Mouse (Mus musculus): ENCODE measurements around the gene Tamm41.
A peak's percentile ranks its signal among the peaks of the same experiment; 100 is the strongest.

The Tamm41 gene

GRCm38 (mm10) chr6:114974331-114974730 lies 63.3 kb downstream of the Tamm41 start:
- DNase-seq (ENCODE audit: low spot score in 2 of 2) = no peak

GRCm38 (mm10) chr6:114972988-114973387 lies 64.7 kb downstream of the Tamm41 start:
- DNase-seq (ENCODE audit: low spot score in 2 of 2) = no peak

GRCm38 (mm10) chr6:114970895-114971294 lies 66.8 kb downstream of the Tamm41 start:
- no peak for DNase-seq (ENCODE audit: low spot score in 2 of 2)

DNA sequence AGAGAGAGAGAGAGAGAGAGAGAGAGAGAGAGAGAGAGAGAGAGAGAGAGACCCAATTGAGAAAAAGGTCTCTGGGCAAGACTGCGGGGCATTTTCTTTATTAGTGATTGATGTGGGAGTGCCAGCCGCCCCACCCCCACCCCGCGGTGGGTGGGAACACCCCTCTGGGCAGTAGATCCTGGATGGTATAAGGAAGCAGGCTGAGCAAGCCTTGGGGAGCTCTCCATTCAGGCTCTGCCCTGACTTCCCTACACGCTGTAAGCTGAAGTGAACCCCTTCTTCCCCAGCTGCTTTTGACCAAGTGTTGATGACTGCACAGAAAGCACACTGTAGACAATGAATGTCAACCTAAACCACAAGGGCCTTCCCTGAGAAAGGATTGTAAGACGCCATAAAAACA lies 67.3 kb downstream of the Tamm41 start:
- no peak for DNase-seq (ENCODE audit: low spot score in 2 of 2)

DNA sequence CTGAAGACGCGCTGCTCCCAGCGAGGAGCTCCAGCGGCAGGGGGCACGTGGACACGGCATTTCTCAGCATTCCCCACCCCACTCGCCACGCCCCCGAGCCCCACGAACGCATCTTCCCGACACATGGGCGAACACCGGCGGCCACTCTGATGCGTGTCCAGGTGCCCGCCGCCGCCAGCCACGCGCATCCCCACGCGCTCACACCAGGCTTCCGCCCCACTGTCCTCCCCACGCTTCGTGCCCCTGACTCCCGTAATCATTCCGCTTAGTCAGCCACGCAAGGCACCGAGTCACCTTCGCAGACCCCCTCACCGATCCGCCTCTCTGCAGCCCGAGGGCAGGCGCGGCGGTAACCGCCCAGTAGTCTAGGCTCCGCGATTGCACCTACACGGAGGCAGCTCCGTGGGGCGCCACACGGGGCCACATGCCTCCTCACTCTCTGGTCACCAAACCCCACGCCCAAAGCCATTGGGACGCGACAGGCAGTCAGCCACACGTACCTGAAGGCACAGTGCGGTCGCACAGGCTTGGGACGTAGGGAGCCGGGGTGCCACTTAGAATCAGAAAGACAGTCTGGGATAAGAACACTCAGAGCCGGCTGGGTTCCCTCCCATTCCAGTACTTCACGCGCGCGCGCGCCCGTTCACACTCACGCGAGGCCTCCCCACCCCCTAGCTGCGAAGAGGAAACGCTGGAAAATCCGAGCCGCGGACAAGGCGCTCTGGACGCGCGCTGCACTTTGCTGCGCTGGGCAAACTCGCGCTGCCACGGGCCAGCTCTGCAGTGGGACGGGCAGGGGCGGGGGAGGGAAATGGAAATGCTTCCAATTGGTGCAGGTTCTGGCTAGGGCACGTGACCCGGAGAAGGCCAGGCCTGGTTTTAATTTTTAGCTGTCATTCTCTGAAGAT lies 68.2 kb downstream of the Tamm41 start, which contains the start of gene Vgll4:
TSS of gene Vgll4 (minus strand) at position 782 of the 908 bp plus-strand sequence.
- DNase-seq (ENCODE audit: low spot score in 2 of 2) = peak; percentile 66 to 67

DNA sequence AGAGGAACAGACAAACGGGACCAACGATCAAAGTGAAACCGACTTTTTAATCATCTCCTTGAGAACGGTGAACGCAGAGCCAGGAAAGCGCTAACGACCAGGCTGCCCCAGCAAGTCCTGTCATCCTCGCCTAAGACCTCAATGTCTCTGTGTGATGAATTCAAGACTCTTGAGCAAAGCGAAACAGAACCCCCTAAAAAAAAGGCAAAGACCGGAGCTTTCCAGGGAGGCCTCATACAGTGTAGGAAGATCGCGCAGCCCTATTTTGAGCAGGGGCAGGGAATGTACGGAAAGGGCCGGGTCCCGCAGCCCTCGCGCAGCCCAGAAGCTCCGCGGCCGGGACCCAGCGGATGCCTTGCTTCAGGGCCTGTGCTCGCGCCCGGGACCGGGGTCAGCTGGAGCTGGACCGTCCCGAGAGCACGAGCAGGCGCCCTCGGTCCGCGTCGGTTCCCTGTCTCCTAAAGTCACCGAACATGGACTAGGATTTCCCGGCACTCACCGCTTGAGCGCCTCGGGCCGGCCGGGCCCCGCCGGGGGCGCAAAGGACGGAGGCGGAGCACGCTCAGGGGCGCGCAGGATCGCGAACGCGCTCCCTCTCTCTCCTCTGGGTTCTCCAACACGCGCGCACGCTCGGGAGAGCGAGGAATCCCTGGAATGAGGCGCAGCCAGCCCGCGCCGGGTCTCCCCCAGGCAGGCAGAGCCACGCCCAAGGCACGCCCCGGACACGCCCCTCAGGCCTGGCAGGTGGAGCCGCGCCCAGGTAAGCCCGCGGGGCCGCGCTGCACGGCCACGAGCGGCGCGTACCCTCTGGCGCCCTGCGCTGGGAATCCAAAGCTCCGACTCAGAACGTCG lies 69.1 kb downstream of the Tamm41 start:
- peak; percentile 74 to 84 for DNase-seq (ENCODE audit: low spot score in 2 of 2)

DNA sequence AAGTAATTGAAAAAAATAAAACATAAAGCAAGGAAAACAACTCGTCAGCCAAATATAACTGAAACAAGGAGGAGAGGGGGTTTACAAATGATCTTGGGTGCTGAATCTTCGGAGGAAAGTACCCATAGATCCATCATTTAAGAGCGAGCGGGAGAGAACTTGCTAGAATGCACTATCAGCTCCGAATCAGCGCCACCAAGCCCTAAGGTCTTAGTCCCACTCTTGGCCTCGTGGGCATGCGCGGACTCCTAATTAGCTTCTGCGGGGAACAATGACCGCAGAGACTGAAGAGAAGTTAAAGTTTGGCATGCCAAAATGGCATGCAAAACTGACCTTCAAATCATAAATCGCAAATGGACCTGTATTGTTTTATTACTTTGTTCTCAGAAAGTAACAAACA lies 70.1 kb downstream of the Tamm41 start:
- DNase-seq (ENCODE audit: low spot score in 2 of 2) = no peak

DNA sequence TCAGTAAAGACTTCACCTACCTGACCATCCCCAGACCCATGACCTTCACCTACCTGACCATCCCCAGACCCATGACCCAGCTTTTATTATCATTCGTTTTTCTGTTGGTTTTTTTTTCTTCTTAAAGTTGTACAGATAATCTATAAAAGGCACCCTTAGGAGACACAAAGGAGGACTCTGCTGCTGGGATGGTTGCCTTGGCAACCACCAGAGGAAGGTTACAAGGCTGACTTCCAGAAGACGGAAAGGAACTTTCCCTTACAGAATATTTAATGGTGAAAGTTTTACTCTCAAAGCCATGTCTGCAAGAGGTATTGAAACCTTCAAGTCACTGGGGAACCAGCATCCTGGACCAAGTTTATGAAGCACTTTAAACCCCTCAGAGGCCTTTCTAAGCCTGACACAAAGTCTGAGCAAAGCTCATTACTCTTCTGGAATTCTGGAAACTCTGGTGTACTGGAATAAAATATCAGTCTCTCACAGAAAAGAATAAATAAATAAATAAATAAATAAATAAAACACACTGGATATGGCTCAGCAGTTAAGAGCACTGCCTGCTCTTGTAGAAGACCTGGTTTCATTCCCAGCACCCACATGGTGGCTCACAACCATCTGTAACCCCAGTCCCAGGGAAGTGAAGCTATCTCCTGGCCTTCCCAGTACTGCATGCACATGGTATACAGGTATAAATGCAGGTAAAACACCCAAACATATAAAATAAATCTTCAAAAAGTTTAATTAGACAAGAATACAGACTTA lies 71.1 kb downstream of the Tamm41 start:
- no peak for DNase-seq (ENCODE audit: low spot score in 2 of 2)

DNA sequence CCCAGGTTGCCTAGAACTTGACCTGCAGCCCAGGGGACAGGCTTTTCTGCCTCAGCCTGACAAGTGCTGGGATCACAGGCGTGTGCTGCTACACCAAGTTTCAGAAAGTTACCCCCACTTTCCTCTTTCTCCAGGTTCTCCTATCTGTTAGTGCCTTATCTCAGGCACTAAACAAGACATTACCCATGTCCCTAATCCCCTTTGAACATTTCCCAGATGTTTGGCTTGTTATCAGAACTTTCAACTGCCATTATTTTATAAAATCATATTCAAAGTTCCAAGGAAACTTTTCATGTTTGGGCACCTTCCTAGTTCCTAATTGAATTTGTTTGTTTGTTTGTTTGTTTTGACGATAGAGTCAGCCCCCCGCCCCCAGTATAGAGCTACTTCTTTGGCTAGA lies 71.9 kb downstream of the Tamm41 start:
- DNase-seq (ENCODE audit: low spot score in 2 of 2) = no peak

GRCm38 (mm10) chr6:114965396-114965795 lies 72.3 kb downstream of the Tamm41 start:
- no peak for DNase-seq (ENCODE audit: low spot score in 2 of 2)

- no peak for DNase-seq (ENCODE audit: low spot score in 2 of 2)
These were observed 73.4 kb downstream of the Tamm41 start for GRCm38 (mm10) chr6:114964235-114964634.

DNA sequence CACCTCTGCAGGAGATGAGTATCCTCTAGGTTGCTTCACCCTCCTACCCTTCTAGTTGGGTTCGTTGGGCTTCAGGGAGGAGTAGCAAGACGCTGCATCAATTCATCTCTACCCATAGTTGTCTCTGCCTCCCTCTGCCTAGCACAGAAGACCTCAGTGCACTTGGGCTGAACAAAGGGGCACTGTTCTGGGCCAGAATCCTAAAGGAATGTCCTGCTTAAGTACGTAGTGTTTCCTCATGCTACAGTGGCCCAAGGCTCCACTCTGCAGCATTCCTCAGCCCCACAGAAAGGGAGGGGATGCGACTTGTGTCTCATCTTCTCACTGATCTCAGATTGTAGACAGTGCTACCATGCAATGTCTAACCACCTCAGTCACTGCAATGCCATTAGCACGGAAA lies 74.0 kb downstream of the Tamm41 start:
- no peak for DNase-seq (ENCODE audit: low spot score in 2 of 2)

DNA sequence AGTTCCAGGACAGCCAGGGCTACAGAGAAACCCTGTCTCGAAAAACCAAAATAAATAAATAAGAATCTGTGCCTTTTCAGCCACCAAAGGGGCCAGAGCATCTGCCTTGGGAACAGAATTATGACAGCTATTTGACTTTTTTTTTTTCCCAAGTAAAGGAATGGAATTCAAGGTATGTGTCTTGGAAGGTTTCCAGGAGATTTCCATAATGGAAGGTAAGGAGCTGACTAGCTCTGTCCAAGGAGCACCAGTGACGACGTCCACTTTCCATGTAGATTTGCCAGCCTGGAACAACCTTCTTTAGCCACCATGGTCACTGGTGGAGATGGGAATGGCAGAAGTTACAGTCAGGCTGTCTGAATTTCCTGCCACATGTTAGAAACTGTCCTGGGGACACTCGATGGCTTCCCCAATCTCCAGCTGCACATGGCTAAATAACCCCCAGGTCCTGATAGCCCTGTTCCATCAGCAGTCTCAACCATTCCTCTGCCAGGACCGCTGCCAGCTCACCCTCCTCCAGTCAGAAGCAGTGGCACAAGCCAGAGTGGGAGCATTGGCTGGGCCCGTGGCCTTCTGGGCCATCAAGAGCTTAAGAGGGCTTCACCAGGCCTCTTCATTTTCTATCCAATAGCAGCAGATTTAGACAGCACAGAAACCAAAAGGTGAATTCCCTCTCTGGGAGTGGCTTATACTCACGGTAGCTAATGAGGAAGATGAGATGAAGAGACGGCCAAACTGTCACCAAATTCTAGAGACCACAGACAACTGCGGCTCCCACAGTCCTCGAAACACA lies 76.2 kb downstream of the Tamm41 start:
- DNase-seq (ENCODE audit: low spot score in 2 of 2) = no peak

- DNase-seq (ENCODE audit: low spot score in 2 of 2) = no peak
These were observed 78.7 kb downstream of the Tamm41 start for GRCm38 (mm10) chr6:114959012-114959398.

DNA sequence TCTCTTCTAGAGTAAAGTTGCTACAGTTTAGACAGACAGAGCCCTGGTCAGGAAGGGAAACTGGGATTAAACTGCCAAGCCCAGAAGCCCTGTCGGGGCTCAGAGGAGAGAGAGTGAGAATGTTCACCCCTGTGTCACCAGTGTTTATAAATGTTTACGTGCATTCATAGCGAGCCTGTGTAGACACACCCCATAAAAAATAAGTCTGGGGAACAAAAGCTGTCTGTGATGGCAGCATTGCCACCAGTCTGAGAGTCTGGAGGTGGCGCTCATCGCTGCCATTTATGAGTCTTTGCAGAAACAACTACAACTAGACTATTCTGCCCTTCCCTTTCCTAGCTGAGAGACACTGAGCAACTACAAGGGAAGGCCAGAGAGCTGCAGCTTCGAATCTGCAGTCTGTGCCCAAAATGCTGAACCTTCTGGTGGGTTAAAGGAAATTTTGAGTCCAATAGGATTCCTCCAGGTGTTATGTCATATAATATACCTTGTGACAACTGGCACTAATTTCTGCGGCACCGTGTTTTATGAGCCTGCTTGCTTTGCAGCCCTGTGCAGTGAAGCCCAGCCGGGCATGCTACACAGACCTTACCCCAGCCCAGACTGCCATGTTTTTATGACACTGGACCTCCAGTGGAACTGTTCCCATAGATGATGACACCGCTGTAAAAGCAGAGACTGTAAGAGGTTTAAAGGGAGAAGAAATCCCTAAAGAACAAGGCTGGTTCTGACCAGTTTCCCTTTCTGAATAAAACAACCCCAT lies 79.2 kb downstream of the Tamm41 start:
- DNase-seq (ENCODE audit: low spot score in 2 of 2) = no peak

DNA sequence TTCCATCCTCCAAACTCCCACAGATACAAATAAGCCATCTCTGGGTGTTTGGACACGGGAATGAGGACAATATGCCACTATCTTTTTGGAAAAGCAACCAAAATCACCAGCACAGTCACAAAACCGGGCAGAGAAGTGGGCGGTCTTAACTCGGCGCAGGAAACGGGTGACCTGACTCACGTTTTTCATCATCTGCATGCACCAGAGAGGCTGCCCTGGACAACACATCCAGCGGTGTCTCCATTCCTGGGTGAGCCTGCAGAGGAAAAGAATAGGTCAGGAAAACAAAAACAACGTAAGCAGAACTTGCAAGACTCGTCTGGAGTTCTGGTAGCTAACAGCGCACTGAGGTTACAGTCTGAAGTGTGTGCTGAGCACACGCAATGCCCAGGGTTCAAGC lies 79.9 kb downstream of the Tamm41 start:
- no peak for DNase-seq (ENCODE audit: low spot score in 2 of 2)

DNA sequence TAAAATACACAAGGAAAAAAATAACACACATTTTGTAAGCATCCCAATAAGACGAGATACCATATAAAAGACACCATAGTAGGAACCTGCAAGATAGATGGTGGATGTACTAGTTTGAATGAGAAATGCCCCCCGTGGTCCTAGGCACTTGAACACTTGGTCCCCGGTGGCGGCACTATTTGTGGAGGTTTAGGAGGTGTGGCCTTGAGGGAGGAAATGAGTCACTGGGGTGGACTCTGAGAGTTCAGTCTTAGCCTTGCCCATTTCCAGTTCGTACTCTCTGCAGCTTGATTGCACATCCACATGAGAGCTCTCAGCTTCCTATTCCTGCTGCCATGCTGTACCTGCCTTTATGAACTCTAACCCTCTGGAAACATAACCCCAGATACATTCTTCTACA lies 83.2 kb downstream of the Tamm41 start:
- no peak for DNase-seq (ENCODE audit: low spot score in 2 of 2)
